Mouse (Mus musculus) CD4-positive, CD25-positive, alpha-beta regulatory T cell, adult 2 months (primary cell): ENCODE data around the gene Faap24.

Experiments
- DNase-seq: peaks from one replicate; pipeline ENCODE4 v3.0.0-alpha.2; 2012; ENCODE audit warnings: low read depth, low spot score

Faap24 gene

GRCm38 (mm10) chr7:35365161-35365910 is 31.3 kb downstream of the Faap24 start:
- no peak for DNase-seq

- no peak for DNase-seq
Observed at GRCm38 (mm10) chr7:35362868-35363267, 33.8 kb downstream of the Faap24 start.

GRCm38 (mm10) chr7:35362253-35362652 is 34.4 kb downstream of the Faap24 start:
- DNase-seq, result no peak

GRCm38 (mm10) chr7:35357621-35358020 is 39.0 kb downstream of the Faap24 start:
- DNase-seq, result no peak

- no peak for DNase-seq
Observed at GRCm38 (mm10) chr7:35355303-35355872, 41.2 kb downstream of the Faap24 start.

GRCm38 (mm10) chr7:35353306-35353705 is 43.3 kb downstream of the Faap24 start:
- DNase-seq, result no peak

GRCm38 (mm10) chr7:35351155-35351554 is 45.5 kb downstream of the Faap24 start:
- no peak for DNase-seq

GRCm38 (mm10) chr7:35349886-35350684 is 46.6 kb downstream of the Faap24 start:
- no peak for DNase-seq

GRCm38 (mm10) chr7:35349022-35349421 is 47.6 kb downstream of the Faap24 start:
- DNase-seq, result no peak

GRCm38 (mm10) chr7:35347918-35348700 is 48.5 kb downstream of the Faap24 start:
- DNase-seq, result no peak

- DNase-seq, result no peak
Observed at GRCm38 (mm10) chr7:35344785-35345330, 51.8 kb downstream of the Faap24 start.

GRCm38 (mm10) chr7:35342498-35342897 is 54.1 kb downstream of the Faap24 start:
- no peak for DNase-seq
